Mouse (Mus musculus): ENCODE results near the gene Acp7. TPM values are rescaled to one million over a fixed set of nuclear protein-coding genes. Genes with fewer than 3 reads are reported as not detected.

Acp7 gene
- total RNA-seq, 2 experiments from 2014 or later = not detected

Small RNAs within 50 kb of the gene (microRNA-seq; reads per million reads assigned to microRNA genes)
- gene Mir7049 = 0 reads per million in 2 experiments

Other genes starting within 250 kb of the Acp7 start
- 10 to 100 TPM; 20.7 to 20.9 TPM for gene Med29, start 238.6 kb downstream of the Acp7 start, total RNA-seq (2021)
- 10 to 100 TPM; 32.9 to 34.8 TPM for gene Paf1, start 238.4 kb downstream of the Acp7 start, total RNA-seq (2021)
- gene Gmfg, start 193.9 kb downstream of the Acp7 start, total RNA-seq (2021) = 1 to 10 TPM; 5.3 to 5.9 TPM
- 1 to 10 TPM; 1.2 to 1.4 TPM for gene Lrfn1, start 179.4 kb downstream of the Acp7 start, total RNA-seq (2021)
- not detected for gene Ifnl2, start 120.9 kb downstream of the Acp7 start, total RNA-seq (2021)
- gene Ifnl3, start 108.5 kb downstream of the Acp7 start, total RNA-seq (2021) = not detected
- not detected for gene Sycn, start 90.4 kb downstream of the Acp7 start, total RNA-seq (2021)
- not detected for gene Nccrp1, start 84.1 kb downstream of the Acp7 start, total RNA-seq (2021)
- 10 to 100 TPM; 15.7 to 18.5 TPM for gene Samd4b, start 33.2 kb downstream of the Acp7 start, total RNA-seq (2021)
- gene Pak4, start 33.1 kb downstream of the Acp7 start, total RNA-seq (2021) = 1 to 10 TPM; 2.9 to 4.6 TPM
- gene Fbxo27, start 61.5 kb upstream of the Acp7 start, total RNA-seq (2021) = 1 to 10 TPM in 1 of 2 experiments, under 1 TPM in 1; 0.82 to 1.4 TPM
- gene Fbxo17, start 85.5 kb upstream of the Acp7 start, total RNA-seq (2021) = 1 to 10 TPM; 5.6 to 7.3 TPM
- 10 to 100 TPM; 43.7 to 48.0 TPM for gene Mrps12, start 110.5 kb upstream of the Acp7 start, total RNA-seq (2021)
- 10 to 100 TPM; 19.0 TPM for gene Sars2, start 110.7 kb upstream of the Acp7 start, total RNA-seq (2021)
- not detected for gene Ccer2, start 124.8 kb upstream of the Acp7 start, total RNA-seq (2021)
- 10 to 100 TPM; 77.2 to 77.5 TPM for gene Sirt2, start 135.4 kb upstream of the Acp7 start, total RNA-seq (2021)
- 10 to 100 TPM; 21.2 to 21.3 TPM for gene Nfkbib, start 136.2 kb upstream of the Acp7 start, total RNA-seq (2021)
- 1 to 10 TPM in 1 of 2 experiments, under 1 TPM in 1; 0.80 to 1.3 TPM for gene Rinl, start 157.6 kb upstream of the Acp7 start, total RNA-seq (2021)
- 100 to 1,000 TPM; 158 to 189 TPM for gene Hnrnpl, start 177.2 kb upstream of the Acp7 start, total RNA-seq (2021)
- 100 to 1,000 TPM; 198 to 334 TPM for gene Ech1, start 193.9 kb upstream of the Acp7 start, total RNA-seq (2021)
- 1 to 10 TPM; 2.0 to 4.4 TPM for gene Lgals4, start 202.5 kb upstream of the Acp7 start, total RNA-seq (2021)
- not detected for gene Lgals7, start 232.5 kb upstream of the Acp7 start, total RNA-seq (2021)

Measured in gastrocnemius, postnatal 14 days (tissue).